Mouse (Mus musculus): ENCODE data around the gene Tmem117. TPM values are rescaled to one million over a fixed set of nuclear protein-coding genes. Genes with fewer than 3 reads are reported as not detected.
A peak's percentile ranks its signal among the peaks of the same experiment; 100 is the strongest.

The Tmem117 gene
- polyA plus RNA-seq, 1 experiment from 2014 or later, result 5.6 TPM

- H3K4me1 ChIP-seq (replicated peaks; ENCODE audit: control insufficient read depth, insufficient read depth), result no peaks in the 10 kb centered on the region
- no peak for TF ChIP-seq EP300 (optimal IDR thresholded peaks at IDR 0.05)
- TF ChIP-seq CTCF (IDR thresholded peaks at IDR 0.05; ENCODE audit: low read depth), result no peak
- H3K9me3 ChIP-seq (ENCODE audit: control insufficient read depth, low read length), result no peaks in the 10 kb centered on the region
- no peaks in the 10 kb centered on the region for H3K27me3 ChIP-seq (ENCODE audit: control insufficient read depth, insufficient read depth, low read length)
- H3K27ac ChIP-seq (replicated peaks), result no peak overlapping the region
- 80% methylated on average over 17 of the region's 17 CpGs for WGBS
- H3K4me3 ChIP-seq (ENCODE audit: low read depth, low read length), result no peak overlapping the region
- no peaks in the 10 kb centered on the region for H3K36me3 ChIP-seq (ENCODE audit: control insufficient read depth, insufficient read depth, low read length)
- H3K9ac ChIP-seq (ENCODE audit: low read length), result no peak overlapping the region
- ATAC-seq (ENCODE audit: low FRiP score, low TSS enrichment) (no peak), DNase-seq (ENCODE audit: low spot score) (no peak)
- H3K4me2 ChIP-seq (replicated peaks; ENCODE audit: low read depth), result no peak overlapping the region
These were observed 173.8 kb downstream of the Tmem117 start for GRCm38 (mm10) chr15:94802820-94803219.

GRCm38 (mm10) chr15:94803624-94804342 lies 174.8 kb downstream of the Tmem117 start:
- no peak for DNase-seq (ENCODE audit: low spot score)
- H3K27me3 ChIP-seq (ENCODE audit: control insufficient read depth, insufficient read depth, low read length), result no peaks in the 10 kb centered on the region
- H3K9me3 ChIP-seq (ENCODE audit: control insufficient read depth, low read length), result no peaks in the 10 kb centered on the region
- WGBS, result 59% methylated on average over 17 of the region's 17 CpGs
- H3K4me1 ChIP-seq (replicated peaks; ENCODE audit: control insufficient read depth, insufficient read depth), result no peaks in the 10 kb centered on the region
- H3K36me3 ChIP-seq (ENCODE audit: control insufficient read depth, insufficient read depth, low read length), result no peaks in the 10 kb centered on the region
- no peak overlapping the region for H3K9ac ChIP-seq (ENCODE audit: low read length)
- H3K4me3 ChIP-seq (ENCODE audit: low read depth, low read length), result no peak overlapping the region
- H3K4me2 ChIP-seq (replicated peaks; ENCODE audit: low read depth), result no peak overlapping the region
- H3K27ac ChIP-seq (replicated peaks), result no peak overlapping the region
- no peak for ATAC-seq (ENCODE audit: low FRiP score, low TSS enrichment)
- no peak for TF ChIP-seq EP300 (optimal IDR thresholded peaks at IDR 0.05)
- peak; percentile 19; the same call in 1 of the 2 replicates for TF ChIP-seq CTCF (IDR thresholded peaks at IDR 0.05; ENCODE audit: low read depth)

- TF ChIP-seq EP300 (optimal IDR thresholded peaks at IDR 0.05), result no peak
- no peak for TF ChIP-seq CTCF (IDR thresholded peaks at IDR 0.05; ENCODE audit: low read depth)
- Histone ChIP-seq H3K4me3 (ENCODE audit: low read depth, low read length) (no peak overlapping the region), H3K9ac (ENCODE audit: low read length) (no peak overlapping the region), H3K4me2 (replicated peaks; ENCODE audit: low read depth) (no peak overlapping the region), H3K9me3 (ENCODE audit: control insufficient read depth, low read length) (no peaks in the 10 kb centered on the region), H3K36me3 (ENCODE audit: control insufficient read depth, insufficient read depth, low read length) (no peaks in the 10 kb centered on the region), H3K4me1 (replicated peaks; ENCODE audit: control insufficient read depth, insufficient read depth) (no peaks in the 10 kb centered on the region), H3K27ac (replicated peaks) (no peak overlapping the region), H3K27me3 (ENCODE audit: control insufficient read depth, insufficient read depth, low read length) (no peaks in the 10 kb centered on the region)
- WGBS, result 70% methylated on average over 3 of the region's 3 CpGs
- no peak for DNase-seq (ENCODE audit: low spot score)
- ATAC-seq (ENCODE audit: low FRiP score, low TSS enrichment), result no peak
These were observed 177.0 kb downstream of the Tmem117 start for GRCm38 (mm10) chr15:94806005-94806404.

- no peaks in the 10 kb centered on the region for H3K4me1 ChIP-seq (replicated peaks; ENCODE audit: control insufficient read depth, insufficient read depth)
- H3K9me3 ChIP-seq (ENCODE audit: control insufficient read depth, low read length), result no peaks in the 10 kb centered on the region
- no peak overlapping the region for H3K4me3 ChIP-seq (ENCODE audit: low read depth, low read length)
- no peak for TF ChIP-seq EP300 (optimal IDR thresholded peaks at IDR 0.05)
- no peak for TF ChIP-seq CTCF (IDR thresholded peaks at IDR 0.05; ENCODE audit: low read depth)
- no peaks in the 10 kb centered on the region for H3K27me3 ChIP-seq (ENCODE audit: control insufficient read depth, insufficient read depth, low read length)
- no peak overlapping the region for H3K27ac ChIP-seq (replicated peaks)
- 71% methylated on average over 5 of the region's 5 CpGs for WGBS
- H3K9ac ChIP-seq (ENCODE audit: low read length), result no peak overlapping the region
- H3K36me3 ChIP-seq (ENCODE audit: control insufficient read depth, insufficient read depth, low read length), result no peaks in the 10 kb centered on the region
- no peak for ATAC-seq (ENCODE audit: low FRiP score, low TSS enrichment)
- no peak overlapping the region for H3K4me2 ChIP-seq (replicated peaks; ENCODE audit: low read depth)
- no peak for DNase-seq (ENCODE audit: low spot score)
These were observed 182.5 kb downstream of the Tmem117 start for GRCm38 (mm10) chr15:94811550-94811949.

GRCm38 (mm10) chr15:94814213-94815100 lies 185.4 kb downstream of the Tmem117 start:
- ATAC-seq (ENCODE audit: low FRiP score, low TSS enrichment) (no peak), DNase-seq (ENCODE audit: low spot score) (no peak)
- Histone ChIP-seq H3K4me1 (replicated peaks; ENCODE audit: control insufficient read depth, insufficient read depth) (no peaks in the 10 kb centered on the region), H3K27me3 (ENCODE audit: control insufficient read depth, insufficient read depth, low read length) (no peaks in the 10 kb centered on the region), H3K36me3 (ENCODE audit: control insufficient read depth, insufficient read depth, low read length) (no peaks in the 10 kb centered on the region), H3K4me2 (replicated peaks; ENCODE audit: low read depth) (no peak overlapping the region), H3K27ac (replicated peaks) (no peak overlapping the region), H3K9ac (ENCODE audit: low read length) (no peak overlapping the region), H3K9me3 (ENCODE audit: control insufficient read depth, low read length) (no peaks in the 10 kb centered on the region), H3K4me3 (ENCODE audit: low read depth, low read length) (no peak overlapping the region)
- TF ChIP-seq EP300 (optimal IDR thresholded peaks at IDR 0.05), result no peak
- no peak for TF ChIP-seq CTCF (IDR thresholded peaks at IDR 0.05; ENCODE audit: low read depth)
- WGBS, result 73% methylated on average over 15 of the region's 15 CpGs

- H3K36me3 ChIP-seq (ENCODE audit: control insufficient read depth, insufficient read depth, low read length), result no peaks in the 10 kb centered on the region
- WGBS, result 88% methylated on average over 3 of the region's 3 CpGs
- H3K27me3 ChIP-seq (ENCODE audit: control insufficient read depth, insufficient read depth, low read length), result no peaks in the 10 kb centered on the region
- no peaks in the 10 kb centered on the region for H3K4me1 ChIP-seq (replicated peaks; ENCODE audit: control insufficient read depth, insufficient read depth)
- 0 out of 2 replicates have a peak, but pooled peaks have one; percentile 18 for TF ChIP-seq CTCF (IDR thresholded peaks at IDR 0.05; ENCODE audit: low read depth)
- TF ChIP-seq EP300 (optimal IDR thresholded peaks at IDR 0.05), result no peak
- H3K9ac ChIP-seq (ENCODE audit: low read length), result no peak overlapping the region
- H3K27ac ChIP-seq (replicated peaks), result no peak overlapping the region
- no peak overlapping the region for H3K4me2 ChIP-seq (replicated peaks; ENCODE audit: low read depth)
- H3K9me3 ChIP-seq (ENCODE audit: control insufficient read depth, low read length), result no peaks in the 10 kb centered on the region
- DNase-seq (ENCODE audit: low spot score) (no peak), ATAC-seq (ENCODE audit: low FRiP score, low TSS enrichment) (no peak)
- no peak overlapping the region for H3K4me3 ChIP-seq (ENCODE audit: low read depth, low read length)
These were observed 206.6 kb downstream of the Tmem117 start for GRCm38 (mm10) chr15:94835634-94836033.

All from stomach, postnatal 0 days (tissue).